In the genomic region with DNA sequence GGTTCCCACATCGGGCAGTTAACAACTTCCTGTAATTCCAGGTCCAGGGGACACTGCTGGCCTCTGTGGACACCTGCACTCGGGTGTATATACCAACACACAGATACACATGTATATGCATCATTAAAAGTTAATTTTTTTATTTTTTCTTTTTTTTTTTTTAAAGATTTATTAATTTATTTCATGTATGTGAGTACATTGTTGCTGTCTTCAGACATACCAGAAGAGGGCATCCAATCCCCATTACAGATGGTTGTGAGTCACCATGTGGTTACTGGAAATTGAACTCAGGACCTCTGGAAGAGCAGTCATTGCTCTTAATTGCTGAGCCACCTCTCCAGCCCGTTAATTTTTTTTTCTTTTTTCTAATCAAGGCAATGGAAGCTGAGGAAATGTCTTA, we compare ENCODE assay signal across 14 mouse cellular contexts. TPM values are rescaled to one million over a fixed set of nuclear protein-coding genes. Genes with fewer than 3 reads are reported as not detected.
A peak's percentile ranks its signal among the peaks of the same experiment; 100 is the strongest.
DNase-seq lines count a peak whose midpoint lies in the region; ATAC-seq and TF ChIP-seq lines count a peak whose summit lies in the region.
"Had no signal": no experiment of that assay in that cellular context is flagged by ENCODE, and none has a peak within 500 bp of the region (broad histone marks: within the 10 kb centered on the region; RNA-seq: fewer than 3 reads in every experiment).

No protein-coding gene starts in this region.

- H3K27me3 ChIP-seq in heart, adult 2 months (ENCODE audit: control insufficient read depth, insufficient read depth, low read length), result no peaks in the 10 kb centered on the region
- no peaks in the 10 kb centered on the region for H3K27me3 ChIP-seq in lung, postnatal 0 days (replicated peaks; ENCODE audit: insufficient read depth, low read length)
- no peaks in the 10 kb centered on the region for H3K27me3 ChIP-seq in forebrain, embryonic 13.5 days
- H3K27me3 ChIP-seq: midbrain, embryonic 13.5 days had no signal

- no peak for ATAC-seq in lung, postnatal 0 days
- no peak for ATAC-seq in forebrain, embryonic 13.5 days

- no peak overlapping the region for H3K27ac ChIP-seq in heart, adult 2 months
- H3K27ac ChIP-seq in lung, postnatal 0 days (ENCODE audit: low read length), result peak overlapping the region; percentile 81; the same call in 1 of the 2 replicates
- no peak overlapping the region for H3K27ac ChIP-seq in forebrain, embryonic 13.5 days
- H3K27ac ChIP-seq: midbrain, embryonic 13.5 days had no signal

- no peak overlapping the region for H3K9ac ChIP-seq in heart, adult 2 months (ENCODE audit: low read depth, low read length)
- no peak overlapping the region for H3K9ac ChIP-seq in lung, postnatal 0 days (replicated peaks; ENCODE audit: low read depth)
- H3K9ac ChIP-seq in forebrain, embryonic 13.5 days, result no peak overlapping the region

- no peak for DNase-seq in heart, adult 2 months
- DNase-seq in heart, adult 8-10 months (ENCODE audit: low spot score), result no peak
- DNase-seq in lung, postnatal 0 days (ENCODE audit: low spot score), result no peak
- DNase-seq in lung, postnatal 36 days, result no peak
- DNase-seq in induced T-regulatory cell, adult 2 months (ENCODE audit: low read depth), result peak; percentile 35
- no peak for DNase-seq in urinary bladder, adult 18-20 months (ENCODE audit: low spot score in 2 of 2)
- DNase-seq in cerebellum, adult 11 months, result no peak
- DNase-seq: adrenal gland, adult 2 months; cerebellum, postnatal 14 days; lung, postnatal 10 days; retina, postnatal 1 day; spleen, adult 18-20 months had no signal

- H3K4me3 ChIP-seq in heart, adult 2 months, result no peak overlapping the region
- H3K4me3 ChIP-seq in lung, postnatal 0 days (ENCODE audit: low read depth, low read length), result no peak overlapping the region
- H3K4me3 ChIP-seq in forebrain, embryonic 13.5 days, result no peak overlapping the region

- no peaks in the 10 kb centered on the region for H3K4me1 ChIP-seq in heart, adult 2 months (ENCODE audit: control insufficient read depth, insufficient read depth, low read length)
- H3K4me1 ChIP-seq in lung, postnatal 0 days (ENCODE audit: insufficient read depth, low read depth, low read length), result peaks cover 2% of the 10 kb centered on the region; the same call in 1 of the 2 replicates
- peaks cover 26% of the 10 kb centered on the region for H3K4me1 ChIP-seq in forebrain, embryonic 13.5 days

- intact Hi-C loops in heart, adult 2 months (cut with DNase I), result loop anchor here (1.0 kb wide), 1 partner anchor 14 kb away; no protein-coding TSS in a partner anchor

- no peak overlapping the region; the same call in 1 of the 2 replicates for H3K4me2 ChIP-seq in lung, postnatal 0 days (replicated peaks; ENCODE audit: low read depth, low read length)
- H3K4me2 ChIP-seq in forebrain, embryonic 13.5 days, result no peak overlapping the region

- peak; percentile 56 for TF ChIP-seq CTCF in heart, adult 2 months (IDR thresholded peaks at IDR 0.05)
- peak; percentile 55 for TF ChIP-seq CTCF in lung, postnatal 0 days (IDR thresholded peaks at IDR 0.05)

- H3K9me3 ChIP-seq in lung, postnatal 0 days (ENCODE audit: low read length), result no peaks in the 10 kb centered on the region
- H3K9me3 ChIP-seq in forebrain, embryonic 13.5 days (replicated peaks), result no peaks in the 10 kb centered on the region
- H3K9me3 ChIP-seq: midbrain, embryonic 13.5 days had no signal

- no peak for TF ChIP-seq EP300 in heart, adult 2 months (IDR thresholded peaks at IDR 0.05; ENCODE audit: insufficient read depth, low read depth, low read length)
- no peak for TF ChIP-seq EP300 in lung, postnatal 0 days (IDR thresholded peaks at IDR 0.05)

- no peaks in the 10 kb centered on the region for H3K79me2 ChIP-seq in heart, adult 2 months (replicated peaks; ENCODE audit: control insufficient read depth, insufficient read depth, low read length)

- no peaks in the 10 kb centered on the region for H3K36me3 ChIP-seq in heart, adult 2 months (ENCODE audit: control insufficient read depth, insufficient read depth, low read length)
- H3K36me3 ChIP-seq in lung, postnatal 0 days (ENCODE audit: insufficient read depth, low read length), result no peaks in the 10 kb centered on the region
- peaks cover 2% of the 10 kb centered on the region for H3K36me3 ChIP-seq in forebrain, embryonic 13.5 days (ENCODE audit: poor library complexity, severe bottlenecking)

- no peak for TF ChIP-seq POLR2A in heart, adult 2 months (IDR thresholded peaks at IDR 0.05; ENCODE audit: insufficient read depth, low read depth, low read length)

- 77% methylated on average over 3 of the region's 3 CpGs for WGBS in heart, adult 2 months
- 65% methylated on average over 3 of the region's 3 CpGs for WGBS in lung, postnatal 0 days
- 79% methylated on average over 3 of the region's 3 CpGs for WGBS in forebrain, embryonic 13.5 days

RNA-seq across cellular contexts. Expression of gene Efemp2, which starts 0.9 kb away (rescaled TPM):
- 10 to 100 TPM in 1 of 2 experiments, 1 to 10 TPM in 1; 8.2 to 10.3 TPM for total RNA-seq in heart, adult 2 months (2021)
- polyA plus RNA-seq in heart, adult 2 months (2012; rRNA removed), result 33.6 and 36.3 TPM in 2 replicates
- total RNA-seq in heart, adult 8-10 months (2022), result 10 to 100 TPM in 2 of 4 experiments, 1 to 10 TPM in 2; 6.5 to 11.2 (median 9.5) TPM
- polyA plus RNA-seq in lung, postnatal 0 days (2015; fragmentation: Nextera tagmentation; extraction: Ambion mirVana), result 91.8 and 96.1 TPM in 2 replicates
- polyA plus RNA-seq in forebrain, embryonic 13.5 days (2015; fragmentation: Nextera tagmentation; extraction: Ambion mirVana), result 30.7 and 31.1 TPM in 2 replicates

RNA-seq across cellular contexts. Expression of gene Ctsw, which starts 4.5 kb away (rescaled TPM):
- total RNA-seq in heart, adult 2 months (2021), result under 1 TPM; 0.32 to 0.42 TPM
- 0.67 and 2.0 TPM in 2 replicates for polyA plus RNA-seq in heart, adult 2 months (2012; rRNA removed)
- under 1 TPM in 3 of 4 experiments, not detected in 1; 0.29 to 0.38 (median 0.37) TPM for total RNA-seq in heart, adult 8-10 months (2022)
- 2.6 and 2.8 TPM in 2 replicates for polyA plus RNA-seq in lung, postnatal 0 days (2015; fragmentation: Nextera tagmentation; extraction: Ambion mirVana)
- 4.4 and 5.4 TPM in 2 replicates for polyA plus RNA-seq in forebrain, embryonic 13.5 days (2015; fragmentation: Nextera tagmentation; extraction: Ambion mirVana)

RNA-seq across cellular contexts. Expression of gene Fibp, which starts 12.4 kb away (rescaled TPM):
- 10 to 100 TPM; 47.1 to 52.9 TPM for total RNA-seq in heart, adult 2 months (2021)
- 85.6 and 88.3 TPM in 2 replicates for polyA plus RNA-seq in heart, adult 2 months (2012; rRNA removed)
- total RNA-seq in heart, adult 8-10 months (2022), result 10 to 100 TPM; 41.3 to 52.3 (median 49.2) TPM
- polyA plus RNA-seq in lung, postnatal 0 days (2015; fragmentation: Nextera tagmentation; extraction: Ambion mirVana), result 133 and 135 TPM in 2 replicates
- polyA plus RNA-seq in forebrain, embryonic 13.5 days (2015; fragmentation: Nextera tagmentation; extraction: Ambion mirVana), result 153 and 155 TPM in 2 replicates

RNA-seq across cellular contexts. Expression of gene Ccdc85b, which starts 15.2 kb away (rescaled TPM):
- total RNA-seq in heart, adult 2 months (2021), result 1 to 10 TPM; 6.3 to 9.7 TPM
- 5.9 and 6.1 TPM in 2 replicates for polyA plus RNA-seq in heart, adult 2 months (2012; rRNA removed)
- total RNA-seq in heart, adult 8-10 months (2022), result 10 to 100 TPM in 1 of 4 experiments, 1 to 10 TPM in 3; 8.3 to 10.4 (median 8.9) TPM
- 14.4 and 18.0 TPM in 2 replicates for polyA plus RNA-seq in lung, postnatal 0 days (2015; fragmentation: Nextera tagmentation; extraction: Ambion mirVana)
- polyA plus RNA-seq in forebrain, embryonic 13.5 days (2015; fragmentation: Nextera tagmentation; extraction: Ambion mirVana), result 6.5 and 7.1 TPM in 2 replicates

RNA-seq across cellular contexts. Expression of gene Mus81, which starts 15.3 kb away (rescaled TPM):
- total RNA-seq in heart, adult 2 months (2021), result 10 to 100 TPM; 18.6 to 21.6 TPM
- 36.4 and 38.6 TPM in 2 replicates for polyA plus RNA-seq in heart, adult 2 months (2012; rRNA removed)
- total RNA-seq in heart, adult 8-10 months (2022), result 10 to 100 TPM; 15.8 to 27.3 (median 21.9) TPM
- polyA plus RNA-seq in lung, postnatal 0 days (2015; fragmentation: Nextera tagmentation; extraction: Ambion mirVana), result 46.7 and 50.2 TPM in 2 replicates
- 44.4 and 47.0 TPM in 2 replicates for polyA plus RNA-seq in forebrain, embryonic 13.5 days (2015; fragmentation: Nextera tagmentation; extraction: Ambion mirVana)
